Mouse (Mus musculus) telencephalon, adult 2 months (tissue): ENCODE data around the gene Inip.

ENCODE experiments used
- DNase-seq: peaks from one replicate; pipeline ENCODE4 v3.0.0-alpha.2; 2011; ENCODE audit warnings: low read depth, low spot score

Gene Inip

GRCm38 (mm10) chr4:59772171-59772879, 29.1 kb downstream of the Inip start:
- no peak for DNase-seq

- no peak for DNase-seq
Measured at GRCm38 (mm10) chr4:59767717-59768116, 33.7 kb downstream of the Inip start.

GRCm38 (mm10) chr4:59765385-59766005, 35.9 kb downstream of the Inip start:
- DNase-seq, result no peak

- DNase-seq, result no peak
Measured at GRCm38 (mm10) chr4:59764950-59765349, 36.4 kb downstream of the Inip start.

- no peak for DNase-seq
Measured at GRCm38 (mm10) chr4:59761365-59761729, 40.0 kb downstream of the Inip start.

- DNase-seq, result no peak
Measured at GRCm38 (mm10) chr4:59760636-59761364, 40.6 kb downstream of the Inip start.

- no peak for DNase-seq
Measured at GRCm38 (mm10) chr4:59760016-59760415, 41.4 kb downstream of the Inip start.

GRCm38 (mm10) chr4:59757452-59758435, 43.6 kb downstream of the Inip start:
- no peak for DNase-seq

- peak; percentile 75 for DNase-seq
Measured at GRCm38 (mm10) chr4:59756332-59757082, 44.9 kb downstream of the Inip start.

GRCm38 (mm10) chr4:59753491-59754140, 47.8 kb downstream of the Inip start:
- no peak for DNase-seq

- no peak for DNase-seq
Measured at GRCm38 (mm10) chr4:59739882-59740281, 61.5 kb downstream of the Inip start.

GRCm38 (mm10) chr4:59739321-59739720, 62.1 kb downstream of the Inip start:
- no peak for DNase-seq

- DNase-seq, result no peak
Measured at GRCm38 (mm10) chr4:59731544-59731943, 69.8 kb downstream of the Inip start.

- no peak for DNase-seq
Measured at GRCm38 (mm10) chr4:59728839-59729238, 72.5 kb downstream of the Inip start.

GRCm38 (mm10) chr4:59727878-59728261, 73.5 kb downstream of the Inip start:
- no peak for DNase-seq

- no peak for DNase-seq
Measured at GRCm38 (mm10) chr4:59727187-59727877, 74.1 kb downstream of the Inip start.

GRCm38 (mm10) chr4:59726501-59726900, 74.9 kb downstream of the Inip start:
- DNase-seq, result no peak

GRCm38 (mm10) chr4:59725579-59725978, 75.8 kb downstream of the Inip start:
- no peak for DNase-seq

- no peak for DNase-seq
Measured at GRCm38 (mm10) chr4:59721811-59722210, 79.6 kb downstream of the Inip start.
